Mouse (Mus musculus) E14TG2a.4 (cell line): ENCODE measurements at regions not wholly inside any gene's neighbourhood (a gene's known extent, or its start where the extent isn't known, plus 50 kb on each side); places are given as distances from the start of the nearest gene placed in this dataset.

Experiments
- CTCF ChIP-seq: conservative IDR thresholded peaks from 2 replicates; pipeline ENCODE4 v1.5.1; 2014; ENCODE audit warnings: low read length
- POU5F1 ChIP-seq: IDR thresholded peaks from 2 replicates; pipeline ENCODE4 v1.6.1; 2014; ENCODE audit warnings: low read length, borderline replicate concordance

DNA sequence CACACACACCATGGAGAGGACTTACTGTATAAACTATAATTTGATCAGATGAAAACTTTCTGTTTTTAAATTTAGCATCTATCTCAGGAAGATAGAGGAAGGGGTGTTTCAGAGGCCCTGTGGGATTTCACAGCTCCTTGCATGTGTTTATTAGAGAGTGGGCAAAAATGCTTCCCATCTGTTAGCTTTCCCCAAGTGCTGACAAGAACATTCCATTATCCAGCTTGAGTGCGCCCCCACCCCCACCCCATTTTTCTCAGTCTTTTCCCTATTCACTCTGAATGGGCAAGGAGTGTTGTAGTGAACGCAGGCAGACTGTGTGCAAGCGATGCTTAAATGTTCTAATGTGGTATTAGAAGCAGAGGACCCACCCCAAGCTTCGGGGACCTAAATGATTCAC, 228.2 kb upstream of the Fn1 start:
- TF ChIP-seq CTCF (no peak), POU5F1 (no peak)
